Mouse (Mus musculus): ENCODE measurements around the gene Zfhx3. TPM values are rescaled to one million over a fixed set of nuclear protein-coding genes. Genes with fewer than 3 reads are reported as not detected.
A peak's percentile ranks its signal among the peaks of the same experiment; 100 is the strongest.

Zfhx3 gene
- polyA plus RNA-seq, 1 experiment from 2014 or later, result 60.2 TPM

DNA sequence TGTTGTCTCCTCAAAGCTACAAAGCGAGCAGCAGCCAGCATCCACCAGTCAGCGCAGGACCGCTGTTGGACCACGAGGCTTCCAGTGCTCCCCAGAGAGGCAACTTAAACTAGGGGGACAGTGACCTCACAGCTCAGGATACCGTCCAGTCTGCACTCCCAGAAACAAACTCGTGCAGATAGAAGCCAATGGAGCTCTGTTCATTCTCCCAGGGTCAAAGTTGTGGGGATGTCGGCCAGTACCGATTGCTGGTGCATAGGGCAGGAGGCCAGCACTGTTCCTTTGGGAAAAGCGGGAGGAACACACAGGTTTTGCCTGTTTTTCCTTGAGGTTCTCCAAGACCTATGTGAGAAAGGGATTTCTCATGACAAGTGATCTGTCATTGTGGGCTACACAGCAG, 982.1 kb downstream of the Zfhx3 start:
- Histone ChIP-seq H3K4me3 (no peak overlapping the region), H3K9me3 (no peaks in the 10 kb centered on the region), H3K27me3 (replicated peaks) (no peaks in the 10 kb centered on the region), H3K27ac (no peak overlapping the region), H3K36me3 (replicated peaks) (no peaks in the 10 kb centered on the region), H3K4me1 (peaks cover 42% of the 10 kb centered on the region), H3K4me2 (no peak overlapping the region), H3K9ac (no peak overlapping the region; the same call in 1 of the 2 replicates)
- ATAC-seq (replicated peaks), result no peak
- WGBS, result 89% methylated on average over 9 of the region's 9 CpGs

GRCm38 (mm10) chr8:108926106-108926505, 983.7 kb downstream of the Zfhx3 start:
- H3K4me1 ChIP-seq, result peaks cover 38% of the 10 kb centered on the region
- ATAC-seq (replicated peaks), result no peak

DNA sequence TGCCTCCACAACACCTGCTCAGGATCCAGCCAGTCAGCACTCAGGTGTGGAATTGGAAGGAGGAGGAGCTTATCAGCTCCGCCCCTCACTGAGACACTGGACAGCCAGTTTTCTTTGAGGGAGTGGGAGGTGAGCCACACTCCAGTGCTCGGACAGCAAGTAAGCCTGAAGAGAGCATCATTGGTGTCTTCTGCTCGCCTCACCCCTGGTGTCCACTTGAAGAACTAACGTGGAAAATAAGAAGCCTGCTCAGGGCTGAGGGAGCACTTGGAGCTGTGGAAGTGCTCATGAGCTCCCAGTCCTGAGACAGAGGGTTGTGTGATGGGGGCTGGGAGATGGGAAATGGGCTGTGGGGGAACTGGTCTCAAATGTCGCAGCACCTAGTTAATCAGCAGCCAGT, 988.2 kb downstream of the Zfhx3 start:
- 0 out of 2 replicates have a peak, but pooled peaks have one; percentile 32 for ATAC-seq (replicated peaks)
- Histone ChIP-seq H3K4me3 (no peak overlapping the region), H3K4me1 (peaks cover 33% of the 10 kb centered on the region), H3K9ac (no peak overlapping the region), H3K36me3 (replicated peaks) (0 out of 2 replicates have a peak, but pooled peaks cover 11% of the 10 kb centered on the region), H3K4me2 (no peak overlapping the region), H3K27ac (no peak overlapping the region), H3K9me3 (no peaks in the 10 kb centered on the region), H3K27me3 (replicated peaks) (no peaks in the 10 kb centered on the region)
- WGBS, result 82% methylated on average over 5 of the region's 5 CpGs

More at GRCm38 (mm10) chr8:108926106-108926505, 983.7 kb downstream of the Zfhx3 start:
- Histone ChIP-seq H3K4me3 (no peak overlapping the region), H3K9ac (no peak overlapping the region), H3K9me3 (no peaks in the 10 kb centered on the region), H3K27me3 (replicated peaks) (no peaks in the 10 kb centered on the region), H3K27ac (peak overlapping the region; percentile 1; the same call in 1 of the 2 replicates), H3K4me2 (no peak overlapping the region), H3K36me3 (replicated peaks) (no peaks in the 10 kb centered on the region)
- 75% methylated on average over 11 of the region's 11 CpGs for WGBS

GRCm38 (mm10) chr8:108931837-108932236, 989.4 kb downstream of the Zfhx3 start:
- Histone ChIP-seq H3K9me3 (no peaks in the 10 kb centered on the region), H3K4me3 (no peak overlapping the region), H3K9ac (no peak overlapping the region), H3K4me2 (no peak overlapping the region), H3K27ac (no peak overlapping the region), H3K27me3 (replicated peaks) (no peaks in the 10 kb centered on the region), H3K36me3 (replicated peaks) (0 out of 2 replicates have a peak, but pooled peaks cover 11% of the 10 kb centered on the region), H3K4me1 (peaks cover 38% of the 10 kb centered on the region)
- 38% methylated on average over 13 of the region's 13 CpGs for WGBS
- ATAC-seq (replicated peaks), result no peak

DNA sequence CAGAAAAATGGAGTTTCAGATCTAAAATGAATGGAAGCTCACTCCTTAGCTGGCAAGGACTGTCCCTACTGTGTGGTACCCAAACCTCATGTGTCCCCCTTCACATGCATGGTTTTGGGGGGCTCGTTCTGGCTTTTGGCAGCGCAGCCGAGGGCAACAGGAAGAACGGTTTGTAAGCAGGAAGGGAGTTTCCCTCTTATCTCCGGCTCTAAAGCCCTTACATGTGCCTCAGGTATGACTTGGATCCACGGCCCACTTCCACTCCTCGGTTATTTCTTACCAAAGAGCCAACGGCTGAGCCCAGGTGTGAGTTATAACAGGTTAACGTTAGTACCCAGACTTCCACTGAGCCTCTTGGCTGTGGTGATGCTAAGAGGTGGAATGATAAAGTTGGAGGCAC, 990.3 kb downstream of the Zfhx3 start:
- Histone ChIP-seq H3K4me2 (no peak overlapping the region), H3K9me3 (no peaks in the 10 kb centered on the region), H3K36me3 (replicated peaks) (0 out of 2 replicates have a peak, but pooled peaks cover 11% of the 10 kb centered on the region), H3K9ac (no peak overlapping the region), H3K4me3 (no peak overlapping the region), H3K4me1 (peaks cover 46% of the 10 kb centered on the region), H3K27ac (peak overlapping the region; percentile 26; the same call in 1 of the 2 replicates), H3K27me3 (replicated peaks) (no peaks in the 10 kb centered on the region)
- 87% methylated on average over 9 of the region's 9 CpGs for whole genome bisulfite sequencing
- ATAC-seq (replicated peaks), result no peak

DNA sequence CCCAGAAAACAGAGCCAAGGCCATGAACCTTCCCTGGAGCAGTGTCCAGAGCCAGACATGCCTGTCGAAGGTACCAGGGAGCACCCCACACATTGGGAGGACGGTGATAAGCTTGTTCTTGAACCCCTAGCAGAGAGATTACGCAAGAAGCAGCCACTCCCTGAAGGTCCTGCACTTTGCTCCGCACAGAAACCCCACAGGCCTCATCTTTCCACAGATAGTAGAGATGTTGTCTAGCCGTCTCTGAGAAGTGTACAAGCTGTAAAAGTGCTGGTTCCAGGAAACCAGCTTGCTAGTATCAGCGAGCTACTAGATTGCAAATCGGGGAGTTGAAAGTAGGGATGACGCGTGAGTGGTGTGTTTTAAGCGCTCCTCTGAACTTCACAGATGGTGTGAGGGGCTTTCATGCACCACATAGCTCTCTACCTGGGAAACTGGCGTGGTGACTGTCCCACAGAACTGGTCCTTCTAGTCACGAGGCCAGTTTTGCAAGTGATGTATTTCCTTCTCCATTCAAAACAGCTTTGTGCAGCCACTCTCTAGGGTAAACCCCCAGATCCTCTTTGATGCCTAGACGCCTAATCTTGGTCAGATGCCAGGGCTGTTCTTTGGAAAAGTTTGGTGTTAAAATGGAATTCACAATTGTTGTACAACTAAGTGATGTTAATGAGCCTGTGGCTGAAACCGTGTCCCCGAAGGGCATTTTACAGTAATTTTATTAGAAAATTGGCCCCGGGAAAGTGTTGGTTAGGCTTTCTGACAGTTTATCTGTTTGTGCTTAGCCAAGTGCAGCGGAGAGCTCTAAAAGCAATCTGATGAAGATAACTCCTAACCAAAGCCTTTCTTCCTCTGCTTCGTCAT, 993.6 kb downstream of the Zfhx3 start:
- 68% methylated on average over 18 of the region's 18 CpGs for WGBS
- H3K27ac ChIP-seq, result peak overlapping the region; percentile 81

DNA sequence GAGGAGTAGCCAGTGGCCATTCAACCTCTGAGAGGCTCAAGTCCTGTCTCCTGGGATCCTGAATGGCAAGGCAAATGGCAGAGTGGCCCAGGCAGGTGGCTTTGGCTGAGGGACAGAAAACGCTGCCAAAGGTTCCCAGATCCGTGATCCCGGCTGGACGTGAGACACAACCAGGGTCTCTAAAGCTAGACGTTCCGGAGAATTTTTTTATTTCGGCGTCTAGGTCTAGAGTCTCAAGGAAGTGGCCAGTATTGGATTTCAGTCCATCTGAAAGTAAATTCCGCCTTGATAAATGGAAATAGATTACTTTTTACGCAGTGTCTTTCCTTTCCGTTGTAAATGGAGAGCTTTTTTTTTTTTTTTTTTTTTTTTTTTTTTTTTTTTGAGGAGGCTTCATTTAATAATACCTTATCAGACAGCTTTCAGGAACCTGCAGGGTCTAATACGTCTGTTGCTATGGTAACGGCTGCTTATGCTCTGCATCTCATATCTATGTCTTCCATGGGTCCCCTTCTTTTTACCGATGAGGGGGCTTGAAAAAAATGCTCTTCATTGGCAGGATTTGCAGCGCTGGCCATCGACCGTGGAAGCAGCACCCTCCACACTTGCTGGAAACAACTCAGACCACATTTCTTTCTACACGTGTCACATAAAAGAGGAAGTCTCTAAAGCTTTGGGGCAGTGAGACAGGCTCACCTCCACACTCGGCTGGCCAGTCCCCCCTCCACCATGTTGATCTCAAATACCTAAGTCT, 994.4 kb downstream of the Zfhx3 start:
- H3K9me3 ChIP-seq, result no peaks in the 10 kb centered on the region
- no peak overlapping the region for H3K4me2 ChIP-seq
- no peak overlapping the region for H3K4me3 ChIP-seq
- H3K27me3 ChIP-seq (replicated peaks), result no peaks in the 10 kb centered on the region
- 0 out of 2 replicates have a peak, but pooled peaks have one; percentile 7 for ATAC-seq (replicated peaks)
- peaks cover 45% of the 10 kb centered on the region for H3K4me1 ChIP-seq
- WGBS, result 43% methylated on average over 19 of the region's 19 CpGs
- H3K27ac ChIP-seq, result peak overlapping the region; percentile 81
- H3K36me3 ChIP-seq (replicated peaks), result peaks cover 11% of the 10 kb centered on the region; the same call in 1 of the 2 replicates
- H3K9ac ChIP-seq, result no peak overlapping the region

More for the DNA sequence above, 993.6 kb downstream of the Zfhx3 start:
- H3K4me1 ChIP-seq, result peaks cover 45% of the 10 kb centered on the region
- no peaks in the 10 kb centered on the region for H3K27me3 ChIP-seq (replicated peaks)
- ATAC-seq (replicated peaks), result no peak
- no peak overlapping the region for H3K4me2 ChIP-seq
- H3K9me3 ChIP-seq, result no peaks in the 10 kb centered on the region
- H3K36me3 ChIP-seq (replicated peaks), result peaks cover 11% of the 10 kb centered on the region; the same call in 1 of the 2 replicates
- H3K4me3 ChIP-seq, result no peak overlapping the region
- no peak overlapping the region for H3K9ac ChIP-seq

- Histone ChIP-seq H3K27me3 (replicated peaks) (no peaks in the 10 kb centered on the region), H3K4me2 (no peak overlapping the region), H3K4me1 (peaks cover 46% of the 10 kb centered on the region), H3K27ac (peak overlapping the region; percentile 81), H3K9ac (no peak overlapping the region), H3K4me3 (no peak overlapping the region), H3K9me3 (no peaks in the 10 kb centered on the region), H3K36me3 (replicated peaks) (peaks cover 11% of the 10 kb centered on the region; the same call in 1 of the 2 replicates)
- ATAC-seq (replicated peaks), result no peak; the same call in 1 of the 2 replicates
- WGBS, result 53% methylated on average over 8 of the region's 8 CpGs
Measured at GRCm38 (mm10) chr8:108937904-108938455, 995.5 kb downstream of the Zfhx3 start.

DNA sequence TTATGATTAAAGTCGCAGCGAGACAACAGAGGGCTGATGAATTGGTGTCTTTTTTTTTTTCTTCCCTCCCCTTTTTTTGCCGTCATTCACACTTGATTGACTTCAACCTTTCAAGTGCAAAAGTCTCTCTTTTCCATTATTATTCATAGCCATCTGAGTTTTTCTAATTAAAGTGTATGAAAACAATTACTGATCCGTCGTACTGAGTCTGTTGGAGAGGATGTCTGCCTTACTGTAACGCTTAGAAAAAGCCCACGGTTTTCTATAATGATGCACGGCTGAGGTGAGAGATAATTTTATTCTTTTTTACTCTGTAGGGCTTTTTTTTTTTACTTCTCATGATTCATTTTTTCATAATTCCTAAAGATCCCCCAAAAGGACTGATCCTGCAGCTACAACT, 1000.2 kb downstream of the Zfhx3 start:
- Histone ChIP-seq H3K4me3 (no peak overlapping the region), H3K27ac (peak overlapping the region; percentile 79), H3K36me3 (replicated peaks) (peaks cover 18% of the 10 kb centered on the region), H3K9ac (no peak overlapping the region; the same call in 1 of the 2 replicates), H3K9me3 (no peaks in the 10 kb centered on the region), H3K4me1 (peaks cover 49% of the 10 kb centered on the region), H3K27me3 (replicated peaks) (no peaks in the 10 kb centered on the region), H3K4me2 (no peak overlapping the region)
- 26% methylated on average over 8 of the region's 8 CpGs for WGBS
- no peak for ATAC-seq (replicated peaks)

DNA sequence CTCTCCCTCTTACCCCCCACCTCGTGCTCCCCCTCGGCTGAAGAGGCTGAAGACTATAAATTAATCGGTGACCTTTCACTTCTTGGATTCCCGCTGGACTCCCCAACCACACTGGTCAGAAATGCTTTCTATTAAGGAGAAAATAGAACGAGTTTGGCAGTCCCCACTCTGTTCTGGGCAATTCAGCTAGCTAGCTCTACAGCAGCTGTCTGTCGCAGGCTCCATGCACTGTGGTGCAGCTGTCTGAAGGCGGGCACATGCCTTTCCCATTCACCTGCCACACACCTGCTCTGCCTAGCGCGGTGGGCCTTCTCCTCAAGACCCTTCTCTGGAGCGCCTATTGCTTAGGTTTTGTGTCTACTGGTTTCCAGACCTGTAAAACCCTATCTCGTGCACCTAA, 1000.7 kb downstream of the Zfhx3 start:
- peak; percentile 26; the same call in 1 of the 2 replicates for ATAC-seq (replicated peaks)
- H3K9me3 ChIP-seq, result no peaks in the 10 kb centered on the region
- H3K4me1 ChIP-seq, result peaks cover 44% of the 10 kb centered on the region
- H3K4me2 ChIP-seq, result no peak overlapping the region
- H3K27me3 ChIP-seq (replicated peaks), result no peaks in the 10 kb centered on the region
- no peak overlapping the region for H3K4me3 ChIP-seq
- peak overlapping the region; percentile 79 for H3K27ac ChIP-seq
- no peak overlapping the region; the same call in 1 of the 2 replicates for H3K9ac ChIP-seq
- H3K36me3 ChIP-seq (replicated peaks), result peaks cover 22% of the 10 kb centered on the region
- 59% methylated on average over 11 of the region's 11 CpGs for WGBS

- peak; percentile 46; the same call in 1 of the 2 replicates for ATAC-seq (replicated peaks)
- Histone ChIP-seq H3K36me3 (replicated peaks) (peaks cover 33% of the 10 kb centered on the region), H3K4me2 (0 out of 2 replicates have a peak overlapping the region, but pooled peaks have one; percentile 1), H3K4me3 (no peak overlapping the region), H3K9me3 (no peaks in the 10 kb centered on the region), H3K4me1 (peaks cover 40% of the 10 kb centered on the region), H3K27me3 (replicated peaks) (no peaks in the 10 kb centered on the region), H3K9ac (0 out of 2 replicates have a peak overlapping the region, but pooled peaks have one; percentile 2), H3K27ac (peak overlapping the region; percentile 79)
- WGBS, result 8% methylated on average over 13 of the region's 13 CpGs
Measured at GRCm38 (mm10) chr8:108944312-108944711, 1001.9 kb downstream of the Zfhx3 start.

Data from midbrain, embryonic 15.5 days (tissue).